Mouse (Mus musculus): ENCODE results near the gene Hrh2. TPM values are rescaled to one million over a fixed set of nuclear protein-coding genes. Genes with fewer than 3 reads are reported as not detected.

Gene Hrh2
- polyA plus RNA-seq, 1 experiment from 2014 or later, result 2.6 TPM

DNA sequence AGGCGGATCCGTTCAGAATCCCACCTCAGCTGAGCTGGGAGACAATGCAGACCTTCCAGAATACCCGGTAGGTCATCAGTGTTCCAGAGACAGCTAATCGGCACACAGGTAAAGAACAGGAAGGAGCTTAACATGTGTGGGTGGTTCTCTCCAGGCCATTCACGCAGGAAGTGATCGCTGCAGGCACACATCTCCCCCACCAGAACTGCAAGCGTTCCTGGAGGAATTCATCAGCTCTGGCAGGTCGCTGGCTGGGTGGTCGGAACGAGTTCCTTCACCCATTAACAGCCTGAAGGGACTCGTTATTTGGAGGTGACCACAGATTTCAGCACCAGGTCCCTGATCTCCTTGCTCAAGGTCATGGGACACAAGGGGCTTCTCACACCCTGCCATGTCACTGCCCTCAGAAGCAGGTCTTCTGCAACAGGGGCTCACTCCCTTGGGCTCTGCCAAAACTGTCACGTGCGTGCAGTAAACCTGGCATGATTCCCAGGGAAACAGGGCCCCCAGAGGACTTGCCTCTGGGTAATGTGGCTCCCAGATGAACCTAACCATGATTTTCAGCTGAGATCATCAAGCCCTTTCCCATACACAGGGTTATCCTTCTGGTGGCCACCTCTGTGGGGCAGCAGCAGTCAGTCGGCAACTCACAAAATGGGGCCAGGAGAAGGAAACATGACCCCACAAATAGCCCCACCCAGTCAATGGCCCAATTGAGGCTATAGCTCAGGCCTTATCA lies 46.8 kb downstream of the Hrh2 start:
- Histone ChIP-seq H3K4me3 (ENCODE audit: low read depth, low read length) (no peak overlapping the region), H3K36me3 (ENCODE audit: control insufficient read depth, insufficient read depth, low read length) (no peaks in the 10 kb centered on the region), H3K9ac (ENCODE audit: low read length) (no peak overlapping the region), H3K4me1 (replicated peaks; ENCODE audit: control insufficient read depth, insufficient read depth) (peaks cover 3% of the 10 kb centered on the region; the same call in 1 of the 2 replicates), H3K27ac (replicated peaks) (no peak overlapping the region), H3K9me3 (ENCODE audit: control insufficient read depth, low read length) (no peaks in the 10 kb centered on the region), H3K4me2 (replicated peaks; ENCODE audit: low read depth) (no peak overlapping the region), H3K27me3 (ENCODE audit: control insufficient read depth, insufficient read depth, low read length) (no peaks in the 10 kb centered on the region)
- 36% methylated on average over 14 of the region's 14 CpGs for WGBS
- DNase-seq (ENCODE audit: low spot score) (no peak), ATAC-seq (ENCODE audit: low FRiP score, low TSS enrichment) (peak; percentile 32; the same call in 1 of the 2 replicates)
- TF ChIP-seq CTCF (IDR thresholded peaks at IDR 0.05; ENCODE audit: low read depth) (no peak), EP300 (optimal IDR thresholded peaks at IDR 0.05) (no peak)

DNA sequence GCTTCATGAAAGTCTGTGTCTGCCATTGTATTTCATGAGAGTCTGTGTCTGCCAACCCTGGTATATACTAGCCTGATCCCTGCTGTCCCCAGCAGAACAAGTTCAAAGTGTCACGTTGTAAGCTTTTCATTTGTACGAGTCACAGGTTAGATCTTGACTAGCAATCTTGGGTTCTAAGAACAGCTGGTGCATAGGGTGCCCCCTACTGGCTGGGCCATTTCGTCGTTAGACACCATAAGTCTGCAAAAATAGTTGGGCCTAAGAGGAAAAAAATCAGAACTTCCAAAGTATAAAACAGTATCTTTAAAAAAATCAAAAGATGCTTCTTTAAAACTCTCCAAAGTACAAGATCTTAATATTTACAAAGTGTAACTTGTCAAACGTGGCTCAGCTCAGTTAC lies 50.5 kb downstream of the Hrh2 start:
- H3K4me3 ChIP-seq (ENCODE audit: low read depth, low read length), result no peak overlapping the region
- ATAC-seq (ENCODE audit: low FRiP score, low TSS enrichment), result no peak
- peak; percentile 44 for DNase-seq (ENCODE audit: low spot score)
- no peaks in the 10 kb centered on the region for H3K36me3 ChIP-seq (ENCODE audit: control insufficient read depth, insufficient read depth, low read length)
- WGBS, result 53% methylated on average over 5 of the region's 5 CpGs
- H3K27me3 ChIP-seq (ENCODE audit: control insufficient read depth, insufficient read depth, low read length), result no peaks in the 10 kb centered on the region
- TF ChIP-seq EP300 (optimal IDR thresholded peaks at IDR 0.05), result no peak
- TF ChIP-seq CTCF (IDR thresholded peaks at IDR 0.05; ENCODE audit: low read depth), result peak; percentile 67
- no peaks in the 10 kb centered on the region for H3K9me3 ChIP-seq (ENCODE audit: control insufficient read depth, low read length)
- no peak overlapping the region for H3K9ac ChIP-seq (ENCODE audit: low read length)
- H3K4me2 ChIP-seq (replicated peaks; ENCODE audit: low read depth), result no peak overlapping the region
- no peak overlapping the region for H3K27ac ChIP-seq (replicated peaks)
- peaks cover 3% of the 10 kb centered on the region; the same call in 1 of the 2 replicates for H3K4me1 ChIP-seq (replicated peaks; ENCODE audit: control insufficient read depth, insufficient read depth)

DNA sequence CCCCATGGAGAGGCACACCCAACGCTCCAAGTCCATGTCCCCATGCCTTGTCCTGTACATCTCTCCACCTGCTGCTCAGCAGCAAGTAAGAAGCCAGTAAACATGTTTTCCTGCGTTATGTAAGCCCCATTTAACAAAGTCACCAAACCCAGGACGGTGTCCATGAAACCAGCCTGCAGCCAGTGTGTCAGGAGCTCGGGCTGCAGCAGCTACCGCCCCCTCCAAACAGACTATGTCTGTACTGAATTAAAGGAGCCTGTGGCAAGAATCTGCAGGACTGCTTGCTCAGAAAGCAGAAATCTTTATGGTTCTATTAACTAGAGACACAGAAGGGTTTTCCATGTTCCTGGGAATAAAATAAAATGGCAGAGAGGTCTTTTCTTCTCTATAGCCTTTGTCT lies 53.3 kb downstream of the Hrh2 start:
- Histone ChIP-seq H3K9ac (ENCODE audit: low read length) (no peak overlapping the region), H3K27me3 (ENCODE audit: control insufficient read depth, insufficient read depth, low read length) (no peaks in the 10 kb centered on the region), H3K4me3 (ENCODE audit: low read depth, low read length) (no peak overlapping the region), H3K4me2 (replicated peaks; ENCODE audit: low read depth) (no peak overlapping the region), H3K9me3 (ENCODE audit: control insufficient read depth, low read length) (no peaks in the 10 kb centered on the region), H3K4me1 (replicated peaks; ENCODE audit: control insufficient read depth, insufficient read depth) (no peaks in the 10 kb centered on the region), H3K36me3 (ENCODE audit: control insufficient read depth, insufficient read depth, low read length) (no peaks in the 10 kb centered on the region), H3K27ac (replicated peaks) (no peak overlapping the region)
- no peak for DNase-seq (ENCODE audit: low spot score)
- no peak for TF ChIP-seq CTCF (IDR thresholded peaks at IDR 0.05; ENCODE audit: low read depth)
- no peak for TF ChIP-seq EP300 (optimal IDR thresholded peaks at IDR 0.05)
- 71% methylated on average over 5 of the region's 5 CpGs for WGBS
- no peak for ATAC-seq (ENCODE audit: low FRiP score, low TSS enrichment)

DNA sequence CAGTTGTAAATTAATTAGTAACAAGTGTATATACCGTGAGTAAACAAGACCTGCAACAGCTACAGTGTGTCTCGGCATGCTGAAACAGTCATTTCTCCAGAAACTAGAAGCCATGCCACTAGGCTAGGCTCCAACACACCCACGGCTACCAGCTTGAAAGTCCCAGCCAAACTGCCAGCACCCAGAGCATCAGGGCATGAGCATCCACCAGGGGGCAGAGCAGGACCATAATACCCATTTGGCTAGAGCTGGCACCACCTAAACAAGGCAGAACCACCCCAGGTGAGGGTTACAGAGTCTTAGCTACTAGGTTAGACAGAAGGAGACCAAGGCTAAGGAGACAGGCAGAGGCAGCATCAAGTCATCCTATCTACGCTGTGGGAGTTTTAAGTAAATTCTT lies 55.6 kb downstream of the Hrh2 start:
- no peaks in the 10 kb centered on the region for H3K36me3 ChIP-seq (ENCODE audit: control insufficient read depth, insufficient read depth, low read length)
- ATAC-seq (ENCODE audit: low FRiP score, low TSS enrichment) (peak; percentile 56), DNase-seq (ENCODE audit: low spot score) (peak; percentile 87)
- H3K9ac ChIP-seq (ENCODE audit: low read length), result no peak overlapping the region
- H3K27me3 ChIP-seq (ENCODE audit: control insufficient read depth, insufficient read depth, low read length), result no peaks in the 10 kb centered on the region
- no peak overlapping the region for H3K27ac ChIP-seq (replicated peaks)
- no peak overlapping the region for H3K4me3 ChIP-seq (ENCODE audit: low read depth, low read length)
- no peak overlapping the region for H3K4me2 ChIP-seq (replicated peaks; ENCODE audit: low read depth)
- WGBS, result 16% methylated on average over 4 of the region's 4 CpGs
- TF ChIP-seq CTCF (IDR thresholded peaks at IDR 0.05; ENCODE audit: low read depth), result peak; percentile 96
- no peak for TF ChIP-seq EP300 (optimal IDR thresholded peaks at IDR 0.05)
- H3K4me1 ChIP-seq (replicated peaks; ENCODE audit: control insufficient read depth, insufficient read depth), result no peaks in the 10 kb centered on the region
- no peaks in the 10 kb centered on the region for H3K9me3 ChIP-seq (ENCODE audit: control insufficient read depth, low read length)

DNA sequence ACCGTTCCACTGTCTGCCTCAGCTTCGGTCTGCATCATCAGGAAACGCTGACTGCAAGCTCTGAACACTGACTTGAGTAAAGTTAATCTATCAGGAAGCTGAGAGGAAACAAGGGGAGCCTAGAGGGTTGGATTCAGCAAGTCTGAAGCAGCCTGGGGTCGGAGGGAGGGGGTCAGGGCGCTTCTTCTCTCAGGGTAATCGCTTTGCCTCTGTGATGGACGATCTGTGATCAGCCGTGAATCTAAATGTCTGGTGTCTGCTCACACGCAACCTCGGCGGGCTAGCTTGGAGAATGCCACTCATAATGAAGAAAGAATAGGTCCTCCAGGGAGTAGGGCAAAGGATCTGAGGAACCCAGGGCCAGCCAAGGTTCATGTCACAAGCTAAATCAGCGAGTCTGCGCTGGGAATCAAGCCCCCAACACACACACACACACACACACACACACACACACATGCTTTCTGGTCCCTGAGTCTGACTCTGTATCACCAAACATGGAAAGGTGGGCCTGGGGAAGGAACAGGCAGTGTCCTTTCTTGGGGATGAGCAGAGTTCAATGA lies 56.6 kb downstream of the Hrh2 start:
- DNase-seq (ENCODE audit: low spot score), result no peak
- Histone ChIP-seq H3K9ac (ENCODE audit: low read length) (no peak overlapping the region), H3K27me3 (ENCODE audit: control insufficient read depth, insufficient read depth, low read length) (no peaks in the 10 kb centered on the region), H3K36me3 (ENCODE audit: control insufficient read depth, insufficient read depth, low read length) (no peaks in the 10 kb centered on the region), H3K27ac (replicated peaks) (no peak overlapping the region), H3K4me3 (ENCODE audit: low read depth, low read length) (no peak overlapping the region), H3K4me1 (replicated peaks; ENCODE audit: control insufficient read depth, insufficient read depth) (no peaks in the 10 kb centered on the region), H3K9me3 (ENCODE audit: control insufficient read depth, low read length) (no peaks in the 10 kb centered on the region), H3K4me2 (replicated peaks; ENCODE audit: low read depth) (no peak overlapping the region)
- TF ChIP-seq CTCF (IDR thresholded peaks at IDR 0.05; ENCODE audit: low read depth) (no peak), EP300 (optimal IDR thresholded peaks at IDR 0.05) (no peak)
- 49% methylated on average over 13 of the region's 13 CpGs for WGBS
- ATAC-seq (ENCODE audit: low FRiP score, low TSS enrichment), result no peak

DNA sequence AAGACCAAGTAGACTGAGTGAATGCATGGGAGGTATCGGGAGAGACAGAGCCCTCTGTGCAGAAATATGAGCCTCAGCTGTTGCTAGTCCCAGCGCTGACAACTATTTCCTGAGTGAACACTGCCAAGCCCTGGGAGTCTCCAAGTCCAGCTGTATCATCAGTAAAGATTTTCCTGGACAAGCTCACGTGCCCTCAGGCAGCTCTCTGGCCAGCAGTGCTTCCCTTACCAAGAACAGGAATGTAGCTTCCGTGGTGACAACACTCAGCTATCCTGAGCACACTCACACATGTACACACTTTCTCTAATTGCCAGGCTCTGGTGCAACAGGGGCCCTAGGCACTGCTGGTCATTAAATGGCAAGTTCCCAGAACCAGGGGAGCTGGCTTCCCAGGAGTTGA lies 57.1 kb downstream of the Hrh2 start:
- ATAC-seq (ENCODE audit: low FRiP score, low TSS enrichment), result peak; percentile 55; the same call in 1 of the 2 replicates
- no peaks in the 10 kb centered on the region for H3K9me3 ChIP-seq (ENCODE audit: control insufficient read depth, low read length)
- no peak for DNase-seq (ENCODE audit: low spot score)
- no peak overlapping the region for H3K27ac ChIP-seq (replicated peaks)
- TF ChIP-seq EP300 (optimal IDR thresholded peaks at IDR 0.05) (no peak), CTCF (IDR thresholded peaks at IDR 0.05; ENCODE audit: low read depth) (no peak)
- H3K4me1 ChIP-seq (replicated peaks; ENCODE audit: control insufficient read depth, insufficient read depth), result no peaks in the 10 kb centered on the region
- H3K4me3 ChIP-seq (ENCODE audit: low read depth, low read length), result no peak overlapping the region
- H3K36me3 ChIP-seq (ENCODE audit: control insufficient read depth, insufficient read depth, low read length), result no peaks in the 10 kb centered on the region
- H3K27me3 ChIP-seq (ENCODE audit: control insufficient read depth, insufficient read depth, low read length), result no peaks in the 10 kb centered on the region
- WGBS, result 33% methylated on average over 4 of the region's 4 CpGs
- no peak overlapping the region for H3K4me2 ChIP-seq (replicated peaks; ENCODE audit: low read depth)
- no peak overlapping the region for H3K9ac ChIP-seq (ENCODE audit: low read length)

Data from stomach, postnatal 0 days (tissue).